Mouse (Mus musculus): ENCODE measurements around the gene Pycr1. TPM values are rescaled to one million over a fixed set of nuclear protein-coding genes. Genes with fewer than 3 reads are reported as not detected.

Gene Pycr1
- total RNA-seq, 2 experiments from 2014 or later, result 3.0 to 3.8 TPM

DNA sequence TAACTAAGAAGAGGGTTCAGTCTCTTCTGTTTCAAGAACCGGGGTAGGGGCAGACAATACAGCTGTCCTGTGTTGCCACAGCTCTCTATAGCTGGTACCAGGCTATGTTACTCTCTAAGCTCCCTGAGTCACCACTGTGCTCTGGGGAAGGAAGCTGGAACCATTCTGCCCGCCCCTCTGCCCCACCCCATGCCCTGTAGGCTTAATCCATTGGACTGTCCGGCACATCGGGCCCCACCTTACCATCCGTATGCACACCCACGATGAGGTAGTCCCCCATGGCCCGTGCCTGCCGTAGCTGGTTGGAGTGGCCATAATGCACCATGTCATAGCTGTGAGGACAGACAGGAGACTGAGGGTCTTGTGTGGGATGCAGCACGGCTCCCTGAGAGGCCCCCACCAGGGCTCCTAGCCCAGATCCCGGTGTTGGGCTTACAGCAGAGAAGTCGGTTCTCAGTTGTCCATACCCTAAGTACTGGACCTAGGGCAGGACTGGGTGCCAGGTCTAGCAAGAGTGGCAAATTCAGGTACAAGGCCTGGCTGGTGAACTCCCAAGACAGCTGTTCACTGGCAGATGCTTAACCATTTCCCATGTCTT lies 27.9 kb downstream of the Pycr1 start:
- intact Hi-C loops (cut with DNase I), result no loop called here
- no peak for DNase-seq (ENCODE audit: extremely low spot score in 1 of 2, low spot score in 2 of 2)

DNA sequence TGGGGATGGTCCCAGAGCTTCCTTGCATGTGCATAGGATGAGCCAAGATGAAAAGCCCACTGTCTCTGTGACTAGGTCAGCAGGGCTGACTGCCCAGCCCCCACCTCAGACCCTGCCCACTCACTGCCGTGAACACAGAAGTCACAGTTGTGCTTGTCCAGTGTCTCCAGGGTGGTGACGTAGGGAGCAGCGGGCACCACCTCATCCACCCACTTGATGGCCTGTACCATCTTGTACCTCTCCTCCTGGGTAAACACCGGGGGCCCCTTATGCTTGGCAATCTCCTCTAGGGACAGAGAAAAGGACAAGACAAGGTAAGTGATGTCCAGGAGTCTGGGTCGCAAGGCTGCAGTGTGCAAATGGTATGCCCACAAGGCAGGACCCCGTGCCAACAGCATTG lies 28.4 kb downstream of the Pycr1 start:
- intact Hi-C loops (cut with DNase I), result no loop called here
- no peak for DNase-seq (ENCODE audit: extremely low spot score in 1 of 2, low spot score in 2 of 2)

DNA sequence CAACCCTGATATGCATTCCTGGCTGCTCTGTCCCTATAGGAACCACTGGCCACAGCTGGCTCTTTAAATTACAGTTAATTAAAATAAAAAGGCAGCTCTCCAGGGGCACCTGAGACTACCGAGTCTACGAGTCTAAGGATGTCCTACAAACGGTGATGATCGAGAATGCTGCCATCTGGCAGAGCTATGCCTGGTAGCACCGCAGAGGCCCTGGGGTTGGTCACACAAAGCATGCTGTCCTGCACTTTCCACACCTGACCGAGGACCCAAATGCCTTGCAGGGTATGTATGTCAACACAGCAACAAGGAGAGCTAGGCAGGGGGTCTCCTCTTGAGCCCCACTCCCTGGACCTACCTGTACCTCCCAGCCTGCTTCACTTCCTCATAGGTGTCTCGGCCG lies 29.6 kb downstream of the Pycr1 start:
- intact Hi-C loops (cut with DNase I), result no loop called here
- DNase-seq (ENCODE audit: extremely low spot score in 1 of 2, low spot score in 2 of 2), result no peak

DNA sequence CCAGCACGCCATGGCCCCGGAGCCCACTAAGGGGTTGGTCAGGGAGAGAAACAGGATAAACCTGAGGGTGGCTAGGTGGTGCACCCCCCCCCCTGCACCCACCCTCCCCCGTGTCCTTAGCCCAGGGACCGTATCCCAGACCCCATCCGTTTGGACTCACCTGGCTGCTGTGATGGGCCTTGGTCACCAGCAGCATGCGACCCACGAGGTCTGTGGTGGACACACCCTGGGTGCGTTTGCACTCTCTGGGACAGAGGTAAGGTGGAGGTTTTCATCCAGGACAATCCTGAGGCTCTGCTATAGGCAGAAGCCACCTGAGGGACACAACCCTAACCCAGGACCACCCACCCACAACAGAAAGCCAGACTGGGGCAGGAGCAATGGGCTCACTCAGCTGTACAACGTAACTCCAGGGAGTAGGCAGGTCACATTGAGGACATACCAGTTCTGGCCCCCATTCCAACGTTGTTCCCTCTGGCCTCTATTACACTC lies 30.0 kb downstream of the Pycr1 start:
- intact Hi-C loops (cut with DNase I), result no loop called here
- DNase-seq (ENCODE audit: extremely low spot score in 1 of 2, low spot score in 2 of 2), result no peak

DNA sequence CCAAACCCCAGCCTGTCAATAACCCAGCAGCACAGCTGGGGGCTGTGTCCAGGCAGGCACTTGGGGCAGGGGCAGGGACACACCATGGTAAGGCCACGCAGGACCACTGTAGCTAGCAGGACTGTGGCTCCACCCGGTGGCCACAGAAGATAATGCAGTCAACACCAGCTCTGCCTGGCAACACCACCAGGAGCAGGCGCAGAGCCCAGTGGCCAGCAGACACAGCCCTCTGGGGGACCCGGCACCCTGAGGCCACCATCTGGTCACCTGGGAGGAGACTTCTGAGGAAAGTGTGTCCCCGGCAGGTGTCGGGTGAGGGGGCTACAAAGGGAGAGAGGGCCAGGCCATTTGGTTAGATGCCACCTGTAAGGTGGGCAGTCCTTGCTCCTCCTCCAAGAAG lies 30.8 kb downstream of the Pycr1 start:
- intact Hi-C loops (cut with DNase I), result no loop called here
- DNase-seq (ENCODE audit: extremely low spot score in 1 of 2, low spot score in 2 of 2), result peak in 1 of 2 experiments; percentile 84

DNA sequence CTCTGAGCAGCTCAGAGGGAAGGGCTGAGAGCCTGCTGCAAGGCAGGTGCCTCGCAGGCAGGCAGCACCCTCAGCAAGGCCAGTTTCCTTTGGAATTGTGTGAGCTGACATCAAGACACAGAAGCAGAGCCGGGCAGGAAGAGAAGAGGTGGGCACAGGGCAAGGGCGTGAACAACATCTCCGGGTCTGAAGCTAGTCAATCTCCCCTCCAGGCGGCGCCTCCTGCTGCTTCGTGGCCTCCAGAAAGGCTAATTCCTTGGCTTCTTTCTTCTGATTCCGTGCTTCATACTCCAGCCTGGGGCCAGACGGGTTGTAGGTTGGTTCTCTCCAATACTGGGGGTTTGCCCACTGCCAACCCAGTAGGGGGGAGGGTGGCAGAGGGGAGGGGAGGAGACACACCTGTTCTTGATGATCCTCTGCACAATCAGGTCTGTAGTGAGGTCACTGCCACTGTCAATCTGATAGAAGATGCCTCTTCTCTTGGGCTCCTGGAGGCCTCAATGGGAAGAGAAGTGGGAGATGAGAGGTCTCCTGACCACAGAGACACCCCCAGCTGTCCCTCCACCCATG lies 33.0 kb downstream of the Pycr1 start:
- intact Hi-C loops (cut with DNase I), result no loop called here

DNA sequence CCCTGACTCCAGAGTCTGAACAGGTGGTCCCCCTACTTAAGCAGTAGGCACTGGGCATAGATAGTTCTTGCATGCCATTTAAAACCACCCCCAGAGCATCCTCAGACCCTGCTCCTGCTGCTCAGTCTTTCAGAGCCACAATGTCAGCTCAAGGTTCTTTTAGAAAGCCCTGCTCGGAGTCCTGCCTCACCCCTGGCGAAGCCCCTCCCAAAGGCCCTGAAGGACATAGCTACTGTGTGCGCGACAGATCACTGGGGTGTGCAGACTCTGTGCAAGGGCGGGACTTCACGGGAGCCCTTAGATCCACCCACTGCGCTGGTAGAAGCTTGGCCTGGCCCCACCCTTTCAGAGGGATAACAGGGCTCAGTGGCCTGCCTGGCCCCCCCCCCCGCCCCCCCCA lies 34.3 kb downstream of the Pycr1 start:
- intact Hi-C loops (cut with DNase I), result no loop called here
- no peak for DNase-seq (ENCODE audit: extremely low spot score in 1 of 2, low spot score in 2 of 2)

More for the DNA sequence above, 33.0 kb downstream of the Pycr1 start:
- DNase-seq (ENCODE audit: extremely low spot score in 1 of 2, low spot score in 2 of 2), result no peak

DNA sequence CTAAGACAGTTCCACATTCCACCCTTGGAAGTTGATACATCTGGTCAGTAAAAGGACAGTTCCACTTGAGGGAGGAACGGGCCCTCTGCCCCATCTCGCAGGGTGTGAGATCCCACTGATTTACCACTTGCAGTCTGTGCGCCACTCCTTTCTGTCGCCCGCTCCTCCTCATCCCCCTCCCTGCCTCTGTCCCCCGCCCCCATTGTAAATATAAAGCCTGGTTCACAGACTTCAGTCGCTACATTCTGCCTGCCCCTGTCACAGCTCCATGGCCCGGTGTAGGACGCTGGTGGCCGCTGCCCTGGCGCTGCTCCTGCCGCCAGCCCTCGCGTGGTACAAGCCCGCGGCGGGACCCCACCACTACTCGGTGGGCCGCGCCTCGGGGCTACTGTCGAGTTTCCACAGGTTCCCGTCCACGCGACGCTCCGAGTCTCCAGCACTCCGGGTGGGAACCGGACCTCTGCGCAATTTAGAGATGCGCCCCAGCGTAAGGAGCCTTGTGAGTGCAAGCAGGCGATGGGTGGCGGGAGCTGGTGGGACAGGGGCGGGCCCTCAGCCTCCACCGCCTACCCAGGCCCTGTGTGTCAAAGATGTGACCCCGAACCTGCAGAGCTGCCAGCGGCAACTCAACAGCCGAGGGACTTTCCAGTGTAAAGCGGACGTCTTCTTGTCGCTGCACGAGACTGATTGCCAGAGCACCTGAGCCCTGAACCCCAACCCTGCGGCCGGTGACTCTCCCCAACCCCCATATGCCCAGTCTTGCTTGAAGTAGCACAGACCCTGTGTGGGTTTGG lies 35.1 kb downstream of the Pycr1 start, which contains the start of gene Npb:
Gene Npb (plus strand): TSS at position 237 of the 794 bp plus-strand sequence.
- DNase-seq (ENCODE audit: extremely low spot score in 1 of 2, low spot score in 2 of 2), result no peak
- intact Hi-C loops (cut with DNase I), result no loop called here

DNA sequence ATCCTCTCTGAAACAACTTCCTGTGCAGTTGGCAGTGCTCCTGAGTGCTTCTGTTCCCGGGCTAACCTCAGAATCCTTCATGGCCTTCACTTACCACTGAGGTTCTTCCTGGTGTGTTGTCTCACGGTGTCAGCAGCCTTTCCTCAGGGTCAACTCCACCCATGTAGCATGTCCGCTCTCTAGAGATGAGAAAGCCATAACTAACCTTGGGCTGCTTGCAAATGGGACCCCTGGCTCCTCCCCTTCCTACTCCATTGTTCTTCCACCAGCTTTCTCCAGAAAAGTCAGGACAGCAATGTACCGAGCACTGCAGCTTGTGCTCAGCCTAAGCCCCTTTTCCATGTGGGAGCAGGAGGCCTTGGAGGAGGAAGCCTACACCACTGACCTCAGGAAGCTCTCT lies 36.8 kb downstream of the Pycr1 start:
- intact Hi-C loops (cut with DNase I), result no loop called here
- no peak for DNase-seq (ENCODE audit: extremely low spot score in 1 of 2, low spot score in 2 of 2)

DNA sequence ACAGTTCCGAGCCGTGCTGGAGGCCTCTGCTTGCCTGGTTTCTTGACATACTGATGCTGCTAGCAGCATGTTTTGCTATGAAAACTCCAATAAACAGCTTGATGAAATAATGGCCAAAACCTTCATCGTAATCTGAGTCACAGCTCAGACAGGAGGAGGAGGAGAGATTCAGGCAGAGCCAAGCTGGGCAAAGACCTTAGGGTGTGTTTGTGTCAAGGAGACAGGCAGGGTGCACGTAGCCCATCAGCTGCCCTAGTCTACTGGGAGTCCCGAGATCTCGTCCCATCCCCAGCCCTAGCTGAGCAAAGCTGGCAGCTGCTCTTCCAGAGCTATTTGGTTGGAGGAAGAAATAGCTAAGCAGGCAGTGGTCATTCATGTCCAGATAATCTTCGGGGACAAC lies 37.9 kb downstream of the Pycr1 start:
- no peak for DNase-seq (ENCODE audit: extremely low spot score in 1 of 2, low spot score in 2 of 2)
- intact Hi-C loops (cut with DNase I), result no loop called here

DNA sequence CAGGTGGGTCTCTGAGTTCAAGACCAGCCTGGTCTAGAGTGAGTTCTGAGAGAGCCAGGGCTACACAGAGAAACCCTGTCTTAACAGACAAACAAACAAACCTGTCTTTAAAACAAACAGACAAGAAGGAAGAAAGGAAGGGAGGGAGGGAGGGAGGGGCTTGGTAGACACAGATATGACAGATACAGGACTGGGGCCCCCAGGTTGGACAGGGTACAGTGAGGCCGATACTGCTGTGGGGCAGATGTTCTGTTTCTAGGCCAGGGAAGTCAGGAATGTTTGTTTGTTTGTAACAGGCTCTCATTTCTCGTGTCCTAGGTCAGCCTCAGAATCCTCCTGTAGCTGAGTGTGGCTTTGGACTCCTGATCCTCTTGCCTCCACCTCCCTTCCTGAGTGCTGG lies 40.0 kb downstream of the Pycr1 start:
- intact Hi-C loops (cut with DNase I), result no loop called here
- DNase-seq (ENCODE audit: extremely low spot score in 1 of 2, low spot score in 2 of 2), result no peak

DNA sequence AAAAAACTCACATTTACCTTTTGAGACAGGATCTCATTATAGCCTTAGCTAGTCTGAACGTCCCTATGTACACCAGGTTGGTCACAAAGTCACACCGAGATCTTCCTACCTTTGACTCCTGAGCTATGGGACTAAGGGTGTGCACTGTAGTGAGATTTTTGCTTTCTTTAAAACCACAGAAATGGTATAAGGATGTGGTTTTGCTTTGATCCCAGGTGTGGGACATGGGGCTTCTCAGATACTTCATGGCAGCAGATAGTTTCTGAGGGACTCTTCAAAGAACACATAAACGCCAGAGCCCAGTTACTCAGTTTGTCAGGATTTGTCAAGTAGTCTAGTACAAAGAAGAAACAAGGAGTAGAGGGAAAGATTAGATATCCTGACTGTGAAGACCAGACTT lies 42.9 kb downstream of the Pycr1 start:
- intact Hi-C loops (cut with DNase I), result no loop called here
- no peak for DNase-seq (ENCODE audit: extremely low spot score in 1 of 2, low spot score in 2 of 2)

DNA sequence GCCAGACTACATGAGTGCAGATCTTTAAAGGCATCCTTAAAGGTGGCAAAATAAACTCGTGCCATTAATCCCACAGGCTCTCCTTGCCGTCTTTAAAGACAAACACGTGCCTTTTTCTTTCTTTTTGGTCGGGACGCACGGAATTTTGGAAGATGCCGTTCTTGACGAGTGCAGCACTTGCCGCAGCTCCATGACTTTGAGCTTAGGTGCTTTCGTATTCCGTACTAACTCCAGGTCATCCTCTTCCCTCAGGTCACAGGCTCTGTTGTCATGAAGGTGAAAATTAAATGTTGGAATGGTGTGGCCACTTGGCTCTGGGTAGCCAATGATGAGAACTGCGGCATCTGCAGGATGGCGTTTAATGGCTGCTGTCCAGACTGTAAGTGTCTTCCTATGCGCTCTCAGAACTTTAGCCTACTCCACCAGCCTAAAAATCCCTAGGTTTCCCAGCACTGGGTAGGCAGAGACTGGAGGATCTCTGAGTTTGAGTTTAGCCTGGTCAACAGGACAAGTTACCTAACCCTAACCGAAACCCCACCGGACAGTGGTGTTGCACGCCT lies 44.5 kb downstream of the Pycr1 start:
- intact Hi-C loops (cut with DNase I), result no loop called here
- no peak for DNase-seq (ENCODE audit: extremely low spot score in 1 of 2, low spot score in 2 of 2)

DNA sequence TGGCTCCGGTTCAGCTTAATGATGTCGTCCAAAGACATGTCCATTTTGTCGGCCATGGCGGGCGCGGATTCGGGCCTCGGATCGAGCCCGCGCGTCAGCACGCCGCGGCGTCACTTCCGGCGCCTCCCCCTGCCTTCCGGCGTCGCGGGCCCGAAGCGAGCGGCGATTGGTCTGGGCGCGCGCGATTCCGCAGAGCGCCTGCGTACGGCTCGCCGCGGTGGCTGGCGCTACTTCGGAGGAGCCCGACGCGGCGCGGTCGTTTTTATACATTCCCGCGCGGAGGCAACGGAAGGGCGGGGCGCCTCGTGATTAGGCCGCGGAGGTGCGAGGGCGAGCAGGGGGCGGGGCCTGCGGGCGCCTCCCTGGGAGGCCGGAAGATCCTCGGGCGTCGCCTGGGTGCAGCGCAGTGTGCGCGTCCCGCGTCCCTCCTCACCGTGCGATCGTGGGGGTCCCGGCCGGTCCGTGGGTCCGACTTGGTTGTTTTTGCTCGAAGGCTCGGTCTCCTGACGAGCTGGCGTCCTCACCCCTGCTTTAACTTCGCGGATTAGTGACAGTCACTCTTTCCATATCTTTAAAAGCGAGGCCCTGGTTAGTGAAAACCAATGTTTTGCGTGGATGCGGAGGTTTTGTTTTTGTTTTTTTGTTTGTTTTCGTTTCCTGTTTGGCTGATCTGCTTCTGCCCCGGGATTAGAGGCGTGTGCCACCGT lies 45.1 kb downstream of the Pycr1 start, which contains the start of the genes Alyref and Anapc11:
Gene Alyref (minus strand): TSS at position 83 of the 707 bp plus-strand sequence.
Gene Anapc11 (plus strand): TSS at position 139 of the 707 bp plus-strand sequence.
- intact Hi-C loops (cut with DNase I), result no loop called here
- DNase-seq (ENCODE audit: extremely low spot score in 1 of 2, low spot score in 2 of 2), result peak; percentile 89 to 97

DNA sequence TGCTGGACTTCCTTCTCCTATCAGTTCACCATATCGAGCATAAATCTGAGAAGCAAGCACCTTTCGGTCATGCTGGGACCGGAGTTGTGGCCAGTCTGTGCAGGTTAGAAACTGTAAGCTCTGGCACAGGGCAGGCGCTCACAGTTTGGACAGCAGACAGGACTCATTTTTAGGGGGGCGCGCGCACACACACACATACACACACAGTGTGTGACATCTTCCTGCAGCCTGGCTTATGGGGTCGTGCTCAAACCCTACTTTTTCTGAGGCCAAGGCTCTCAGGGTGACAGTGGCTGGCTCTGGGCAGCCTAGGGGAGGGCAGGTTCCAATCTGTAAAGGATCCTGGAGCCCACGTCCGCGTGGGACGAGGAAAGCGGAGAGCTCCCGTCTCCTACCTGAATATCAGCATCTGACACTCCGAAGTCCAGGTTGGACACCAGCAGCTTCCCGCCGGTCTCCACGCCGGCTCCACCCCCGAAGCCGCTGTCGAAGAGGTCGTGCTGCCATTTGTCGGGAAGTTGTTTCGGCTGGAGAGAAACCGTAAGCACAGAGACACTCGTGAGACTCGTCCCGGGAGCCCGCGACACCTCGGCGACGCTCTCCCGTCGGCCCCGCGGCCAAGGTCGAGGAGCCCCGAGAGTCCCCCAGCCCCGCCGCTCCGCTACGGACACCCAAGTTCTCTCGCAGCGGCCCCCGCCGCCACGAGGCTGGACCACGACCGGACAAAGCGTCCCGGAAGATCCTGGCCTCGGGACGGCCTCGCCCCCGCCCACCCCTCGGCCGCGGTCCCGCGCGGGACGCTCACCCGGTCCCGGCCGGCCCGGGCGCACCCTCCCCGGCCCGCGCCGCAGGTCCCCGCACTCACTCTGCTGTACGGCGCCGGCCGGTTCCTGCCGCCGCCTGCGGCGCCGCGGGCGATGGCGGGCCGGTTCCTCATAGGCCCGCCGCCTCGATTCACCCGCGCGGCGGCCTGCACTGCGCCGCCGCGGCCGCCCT lies 46.0 kb downstream of the Pycr1 start:
- intact Hi-C loops (cut with DNase I), result no loop called here
- DNase-seq (ENCODE audit: extremely low spot score in 1 of 2, low spot score in 2 of 2), result peak in 1 of 2 experiments; percentile 49

DNA sequence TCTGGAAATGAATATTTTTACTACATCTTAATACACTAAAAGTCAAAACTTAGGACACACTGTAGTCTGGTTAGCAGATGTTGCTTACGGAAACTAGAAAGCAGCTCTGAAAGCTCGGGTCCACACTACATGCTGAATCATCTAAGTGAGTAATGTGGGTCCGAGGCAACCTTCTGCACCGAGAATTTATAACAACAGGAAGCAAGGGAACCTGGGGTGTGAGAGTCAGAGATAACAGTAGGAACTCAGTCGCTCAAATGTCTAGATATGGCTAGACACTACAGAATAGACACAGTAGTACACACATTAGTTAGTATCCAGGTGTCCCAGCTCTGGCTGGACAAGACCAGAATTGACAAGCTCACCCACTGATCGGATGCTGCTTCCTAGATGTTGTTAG lies 55.0 kb downstream of the Pycr1 start:
- no peak for DNase-seq (ENCODE audit: extremely low spot score in 1 of 2, low spot score in 2 of 2)
- intact Hi-C loops (cut with DNase I), result no loop called here
